Mouse (Mus musculus): ENCODE results near the gene Gm11992. TPM values are rescaled to one million over a fixed set of nuclear protein-coding genes. Genes with fewer than 3 reads are reported as not detected.

Gm11992 gene
- polyA plus RNA-seq, 1 experiment from 2014 or later: 2.7 TPM

DNA sequence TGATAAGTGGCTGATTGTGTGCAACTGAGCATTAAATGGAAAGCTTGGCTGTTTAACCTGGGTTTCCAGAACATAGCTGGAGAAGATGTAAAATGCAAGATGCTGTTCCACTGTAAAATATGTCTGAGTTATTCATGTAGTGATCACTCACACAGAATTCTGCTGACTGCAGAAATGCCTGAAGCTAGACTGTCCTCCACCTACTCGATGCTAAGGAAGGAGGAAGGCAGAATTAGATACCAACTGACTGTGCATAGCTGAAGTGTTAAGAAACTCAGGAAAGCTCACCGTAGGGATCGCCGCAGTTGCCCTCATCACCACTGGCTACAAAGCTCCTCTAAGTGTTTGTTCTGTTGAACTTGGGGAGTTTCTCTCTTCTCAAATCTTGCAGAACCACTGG, 9.3 kb downstream of the Gm11992 start:
- WGBS (ENCODE audit: insufficient replicate concordance): 77% methylated on average over 4 of the region's 4 CpGs
- Histone ChIP-seq H3K9ac (ENCODE audit: low read depth, low read length) (no peak overlapping the region), H3K9me3 (replicated peaks; ENCODE audit: control insufficient read depth, low read length) (no peaks in the 10 kb centered on the region), H3K4me3 (ENCODE audit: low read depth, low read length) (no peak overlapping the region), H3K27me3 (ENCODE audit: control insufficient read depth, insufficient read depth, low read length) (no peaks in the 10 kb centered on the region; the same call in 1 of the 2 replicates), H3K4me1 (ENCODE audit: control insufficient read depth, insufficient read depth, low read length) (no peaks in the 10 kb centered on the region), H3K27ac (ENCODE audit: low read depth, low read length) (no peak overlapping the region), H3K36me3 (ENCODE audit: control insufficient read depth, insufficient read depth, low read length) (no peaks in the 10 kb centered on the region), H3K4me2 (no peak overlapping the region)
- ATAC-seq (replicated peaks; ENCODE audit: insufficient number of reproducible peaks, low FRiP score, low TSS enrichment): no peak

DNA sequence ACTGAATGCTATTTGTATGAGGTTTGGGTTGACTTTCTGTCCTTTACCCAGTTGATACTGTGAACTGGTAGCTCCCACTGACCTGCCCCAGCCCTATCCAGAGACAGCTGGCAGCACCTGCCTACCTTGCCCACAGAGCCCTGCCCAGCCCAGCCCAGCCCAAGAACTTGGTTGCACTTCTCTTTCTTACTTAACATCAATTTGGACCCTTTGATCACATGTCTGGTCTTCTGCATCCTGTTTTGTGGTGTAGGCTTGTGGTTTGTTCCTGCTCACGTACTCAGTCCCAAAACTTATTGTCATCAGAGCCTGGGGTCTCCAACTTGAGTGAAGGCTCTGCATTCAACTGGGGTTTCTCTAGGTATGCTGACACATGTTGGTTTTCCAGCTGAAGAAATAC, 11.6 kb downstream of the Gm11992 start:
- H3K4me3 ChIP-seq (ENCODE audit: low read depth, low read length): no peak overlapping the region
- no peak for ATAC-seq (replicated peaks; ENCODE audit: insufficient number of reproducible peaks, low FRiP score, low TSS enrichment)
- 67% methylated on average over 1 of the region's 1 CpGs for WGBS (ENCODE audit: insufficient replicate concordance)

DNA sequence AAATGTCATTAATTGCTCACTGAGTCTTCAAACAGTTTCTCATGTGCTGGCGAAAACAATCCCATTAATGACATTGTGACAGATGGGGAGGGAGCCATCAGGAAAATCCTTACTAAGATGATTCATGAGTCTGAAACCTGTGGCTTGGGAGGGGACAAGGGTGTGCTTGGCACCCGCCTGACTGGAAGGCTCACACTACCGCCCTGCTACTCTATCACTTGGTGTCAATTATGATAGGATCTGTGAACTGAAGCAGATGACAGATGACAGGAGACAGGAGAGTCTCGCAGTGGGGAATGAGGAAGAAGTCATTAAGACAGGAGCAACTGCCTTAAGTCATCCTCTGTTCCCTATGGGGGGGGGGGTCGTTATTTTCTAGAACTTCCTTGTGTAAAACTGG, 12.1 kb downstream of the Gm11992 start:
- Histone ChIP-seq H3K9ac (ENCODE audit: low read depth, low read length) (no peak overlapping the region), H3K4me2 (no peak overlapping the region), H3K9me3 (replicated peaks; ENCODE audit: control insufficient read depth, low read length) (no peaks in the 10 kb centered on the region), H3K27me3 (ENCODE audit: control insufficient read depth, insufficient read depth, low read length) (no peaks in the 10 kb centered on the region; the same call in 1 of the 2 replicates), H3K27ac (ENCODE audit: low read depth, low read length) (no peak overlapping the region), H3K4me3 (ENCODE audit: low read depth, low read length) (no peak overlapping the region), H3K4me1 (ENCODE audit: control insufficient read depth, insufficient read depth, low read length) (no peaks in the 10 kb centered on the region), H3K36me3 (ENCODE audit: control insufficient read depth, insufficient read depth, low read length) (no peaks in the 10 kb centered on the region)
- 24% methylated on average over 5 of the region's 5 CpGs for WGBS (ENCODE audit: insufficient replicate concordance)
- ATAC-seq (replicated peaks; ENCODE audit: insufficient number of reproducible peaks, low FRiP score, low TSS enrichment): no peak

More for the DNA sequence above, 11.6 kb downstream of the Gm11992 start:
- no peaks in the 10 kb centered on the region for H3K36me3 ChIP-seq (ENCODE audit: control insufficient read depth, insufficient read depth, low read length)
- no peaks in the 10 kb centered on the region for H3K4me1 ChIP-seq (ENCODE audit: control insufficient read depth, insufficient read depth, low read length)
- H3K9me3 ChIP-seq (replicated peaks; ENCODE audit: control insufficient read depth, low read length): no peaks in the 10 kb centered on the region
- H3K9ac ChIP-seq (ENCODE audit: low read depth, low read length): no peak overlapping the region
- H3K27me3 ChIP-seq (ENCODE audit: control insufficient read depth, insufficient read depth, low read length): no peaks in the 10 kb centered on the region; the same call in 1 of the 2 replicates
- H3K27ac ChIP-seq (ENCODE audit: low read depth, low read length): no peak overlapping the region
- no peak overlapping the region for H3K4me2 ChIP-seq

DNA sequence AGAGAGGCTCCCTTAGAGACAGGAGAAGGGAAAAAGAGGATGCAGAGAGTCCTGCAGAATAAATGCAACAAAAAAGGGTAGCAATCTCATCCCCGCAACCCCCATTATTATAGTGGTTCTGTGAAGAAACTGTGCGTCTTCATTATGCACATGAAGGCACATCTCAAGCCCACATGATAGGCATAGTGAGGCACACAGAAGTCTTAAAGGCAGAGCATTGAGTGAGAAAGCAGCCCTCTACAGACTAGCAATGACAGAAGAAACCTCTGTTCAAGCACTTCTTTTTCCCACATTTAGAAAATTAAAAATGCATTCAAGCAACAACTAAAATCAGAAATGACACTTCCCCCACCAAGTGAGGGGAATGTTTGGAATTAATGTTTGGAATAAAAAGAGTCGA, 28.1 kb downstream of the Gm11992 start:
- 83% methylated on average over 3 of the region's 3 CpGs for WGBS (ENCODE audit: insufficient replicate concordance)

DNA sequence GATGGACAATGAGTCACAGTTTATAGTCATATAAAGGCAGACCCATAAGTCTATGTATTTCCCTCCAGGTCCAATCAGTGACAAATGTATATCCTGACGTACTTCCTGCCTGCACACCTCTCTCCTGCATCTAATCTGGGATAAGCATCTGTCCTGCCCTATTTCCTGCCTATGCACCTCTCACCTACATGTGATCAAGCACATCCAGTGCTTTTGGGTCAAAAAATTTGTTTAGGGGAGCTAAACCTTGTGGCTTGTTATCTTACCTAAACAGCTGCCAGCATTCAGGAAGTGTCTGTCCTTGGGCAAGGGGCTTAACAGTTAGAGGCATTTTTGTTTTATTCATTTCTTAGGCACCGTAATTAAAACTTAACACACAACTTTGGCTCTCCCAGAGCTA, 64.8 kb downstream of the Gm11992 start:
- Histone ChIP-seq H3K4me1 (ENCODE audit: control insufficient read depth, insufficient read depth, low read length) (peaks cover 17% of the 10 kb centered on the region), H3K4me2 (no peak overlapping the region), H3K9me3 (replicated peaks; ENCODE audit: control insufficient read depth, low read length) (no peaks in the 10 kb centered on the region), H3K27me3 (ENCODE audit: control insufficient read depth, insufficient read depth, low read length) (peaks cover 6% of the 10 kb centered on the region; the same call in 1 of the 2 replicates), H3K4me3 (ENCODE audit: low read depth, low read length) (no peak overlapping the region), H3K27ac (ENCODE audit: low read depth, low read length) (no peak overlapping the region), H3K36me3 (ENCODE audit: control insufficient read depth, insufficient read depth, low read length) (no peaks in the 10 kb centered on the region), H3K9ac (ENCODE audit: low read depth, low read length) (no peak overlapping the region)
- 57% methylated on average over 2 of the region's 2 CpGs for WGBS (ENCODE audit: insufficient replicate concordance)
- ATAC-seq (replicated peaks; ENCODE audit: insufficient number of reproducible peaks, low FRiP score, low TSS enrichment): no peak

More for the DNA sequence above, 28.1 kb downstream of the Gm11992 start:
- Histone ChIP-seq H3K27me3 (ENCODE audit: control insufficient read depth, insufficient read depth, low read length) (no peaks in the 10 kb centered on the region), H3K36me3 (ENCODE audit: control insufficient read depth, insufficient read depth, low read length) (no peaks in the 10 kb centered on the region), H3K4me3 (ENCODE audit: low read depth, low read length) (no peak overlapping the region), H3K9me3 (replicated peaks; ENCODE audit: control insufficient read depth, low read length) (no peaks in the 10 kb centered on the region), H3K4me2 (no peak overlapping the region), H3K27ac (ENCODE audit: low read depth, low read length) (no peak overlapping the region), H3K4me1 (ENCODE audit: control insufficient read depth, insufficient read depth, low read length) (no peaks in the 10 kb centered on the region), H3K9ac (ENCODE audit: low read depth, low read length) (no peak overlapping the region)
- ATAC-seq (replicated peaks; ENCODE audit: insufficient number of reproducible peaks, low FRiP score, low TSS enrichment): no peak

DNA sequence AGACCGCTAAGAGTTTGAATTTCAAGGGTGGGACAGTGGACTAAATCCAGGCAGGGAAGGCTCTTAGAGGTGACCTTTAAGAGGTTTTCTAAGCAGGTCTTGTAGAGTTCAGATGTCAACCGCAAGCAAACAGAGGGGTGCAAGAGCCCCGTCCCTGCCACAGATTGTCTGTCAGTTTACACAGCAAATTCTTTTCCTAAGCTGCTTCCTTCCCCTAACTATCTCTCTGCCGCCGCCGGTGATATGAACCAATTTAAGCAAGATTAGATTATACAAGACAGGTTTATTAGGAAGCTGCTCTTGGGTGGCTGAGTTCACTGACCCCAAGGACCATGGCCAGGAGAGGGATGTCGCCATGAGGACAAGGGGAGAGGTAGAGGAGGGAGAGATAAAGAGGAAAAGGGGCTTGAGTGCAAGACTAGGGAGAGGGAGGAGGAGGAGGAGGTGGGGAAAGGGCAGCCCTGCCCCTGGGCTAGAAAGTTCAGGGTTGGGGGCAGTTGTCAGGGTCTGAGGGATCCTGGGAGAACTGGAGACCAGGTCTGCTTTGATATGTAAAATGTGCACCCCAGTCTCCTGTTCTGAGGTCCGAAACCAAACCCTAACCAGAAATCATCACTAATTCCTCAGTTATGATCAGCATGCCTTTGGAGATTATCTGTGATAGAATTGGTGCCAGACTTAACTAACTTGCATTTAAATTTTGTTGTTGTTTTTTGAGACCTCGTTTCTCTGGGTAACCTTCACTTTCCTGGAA, 67.2 kb downstream of the Gm11992 start:
- Histone ChIP-seq H3K4me1 (ENCODE audit: control insufficient read depth, insufficient read depth, low read length) (peaks cover 19% of the 10 kb centered on the region), H3K4me3 (ENCODE audit: low read depth, low read length) (peak overlapping the region; percentile 32), H3K9me3 (replicated peaks; ENCODE audit: control insufficient read depth, low read length) (no peaks in the 10 kb centered on the region), H3K36me3 (ENCODE audit: control insufficient read depth, insufficient read depth, low read length) (no peaks in the 10 kb centered on the region), H3K9ac (ENCODE audit: low read depth, low read length) (no peak overlapping the region), H3K27me3 (ENCODE audit: control insufficient read depth, insufficient read depth, low read length) (peaks cover 12% of the 10 kb centered on the region; the same call in 1 of the 2 replicates), H3K27ac (ENCODE audit: low read depth, low read length) (no peak overlapping the region), H3K4me2 (peak overlapping the region; percentile 60)
- ATAC-seq (replicated peaks; ENCODE audit: insufficient number of reproducible peaks, low FRiP score, low TSS enrichment): no peak
- WGBS (ENCODE audit: insufficient replicate concordance): 9% methylated on average over 9 of the region's 9 CpGs

DNA sequence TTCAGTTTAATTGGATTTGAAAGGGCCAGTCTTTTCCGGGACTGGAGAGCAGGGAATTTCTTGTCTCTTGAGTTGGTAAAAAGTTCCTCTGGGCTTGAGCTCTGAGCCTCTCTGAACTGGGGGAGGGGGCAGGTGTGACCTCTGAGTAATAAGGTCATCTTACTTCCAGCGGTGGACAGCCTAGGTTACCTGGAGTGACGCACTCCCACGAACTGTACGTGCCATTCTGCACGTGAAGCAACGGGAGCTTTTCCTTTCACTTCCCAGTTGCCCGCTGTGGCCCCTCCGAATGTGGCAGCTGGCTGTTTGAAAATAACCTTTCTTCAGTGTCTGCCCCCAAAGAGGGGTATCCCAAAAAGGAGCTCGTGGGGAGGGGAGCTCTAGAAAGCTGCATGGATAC, 67.7 kb downstream of the Gm11992 start:
- no peaks in the 10 kb centered on the region for H3K9me3 ChIP-seq (replicated peaks; ENCODE audit: control insufficient read depth, low read length)
- peaks cover 19% of the 10 kb centered on the region for H3K4me1 ChIP-seq (ENCODE audit: control insufficient read depth, insufficient read depth, low read length)
- H3K27me3 ChIP-seq (ENCODE audit: control insufficient read depth, insufficient read depth, low read length): peaks cover 12% of the 10 kb centered on the region; the same call in 1 of the 2 replicates
- H3K27ac ChIP-seq (ENCODE audit: low read depth, low read length): no peak overlapping the region
- peak overlapping the region; percentile 32 for H3K4me3 ChIP-seq (ENCODE audit: low read depth, low read length)
- 1% methylated on average over 10 of the region's 10 CpGs for WGBS (ENCODE audit: insufficient replicate concordance)
- no peak for ATAC-seq (replicated peaks; ENCODE audit: insufficient number of reproducible peaks, low FRiP score, low TSS enrichment)
- H3K36me3 ChIP-seq (ENCODE audit: control insufficient read depth, insufficient read depth, low read length): no peaks in the 10 kb centered on the region
- peak overlapping the region; percentile 60 for H3K4me2 ChIP-seq
- H3K9ac ChIP-seq (ENCODE audit: low read depth, low read length): peak overlapping the region; percentile 39; the same call in 1 of the 2 replicates

DNA sequence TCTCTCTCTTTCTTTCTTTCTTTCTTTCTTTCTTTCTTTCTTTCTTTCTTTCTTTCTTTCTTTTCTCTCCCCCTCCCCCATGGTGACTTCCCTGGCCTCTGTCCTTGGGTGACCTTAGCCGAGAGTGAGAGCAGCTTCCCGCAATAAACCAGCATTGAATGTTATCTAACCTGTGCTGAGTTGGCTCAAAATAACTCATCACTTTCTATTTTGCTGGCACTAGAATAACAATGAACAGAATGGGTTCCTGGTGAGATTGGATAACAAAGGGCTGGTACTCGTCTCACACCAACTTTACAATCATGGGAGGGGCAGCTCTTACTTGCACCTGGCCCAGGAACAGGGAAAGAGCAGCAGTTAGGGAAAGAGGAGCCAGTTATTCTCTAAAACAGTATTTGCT, 68.5 kb downstream of the Gm11992 start:
- Histone ChIP-seq H3K4me1 (ENCODE audit: control insufficient read depth, insufficient read depth, low read length) (peaks cover 19% of the 10 kb centered on the region), H3K36me3 (ENCODE audit: control insufficient read depth, insufficient read depth, low read length) (no peaks in the 10 kb centered on the region), H3K9me3 (replicated peaks; ENCODE audit: control insufficient read depth, low read length) (no peaks in the 10 kb centered on the region), H3K27ac (ENCODE audit: low read depth, low read length) (no peak overlapping the region), H3K4me3 (ENCODE audit: low read depth, low read length) (no peak overlapping the region), H3K9ac (ENCODE audit: low read depth, low read length) (no peak overlapping the region), H3K27me3 (ENCODE audit: control insufficient read depth, insufficient read depth, low read length) (peaks cover 12% of the 10 kb centered on the region; the same call in 1 of the 2 replicates), H3K4me2 (peak overlapping the region; percentile 99)
- WGBS (ENCODE audit: insufficient replicate concordance): 4% methylated on average over 3 of the region's 3 CpGs
- ATAC-seq (replicated peaks; ENCODE audit: insufficient number of reproducible peaks, low FRiP score, low TSS enrichment): no peak

Measured in heart, embryonic 11.5 days (tissue).